Mouse (Mus musculus) limb, embryonic 15.5 days (tissue): ENCODE data around the gene Slc22a2. TPM values are rescaled to one million over a fixed set of nuclear protein-coding genes. Genes with fewer than 3 reads are reported as not detected.
"Not testable (repeated sequence)": the region's sequence is repeated elsewhere in the genome, so short reads cannot be mapped to it uniquely, and the experiment has no call there.

Experiments
- ATAC-seq: fragments of 200-750 bp; cut with Nextera tagmentation; 2 replicates; pipeline ENCODE4 v1.8.0; 2017; ENCODE audit warnings: low read depth, moderate TSS enrichment; ENCODE audit not compliant: insufficient number of reproducible peaks, low FRiP score, low TSS enrichment
- H3K27ac ChIP-seq: fragments of 300-500 bp; sonication (generic); 2 replicates; pipeline ENCODE4 v1.5.1; 2015; ENCODE audit warnings: moderate library complexity, mild to moderate bottlenecking, inconsistent platforms
- H3K27me3 ChIP-seq: fragments of 300-500 bp; sonication (generic); 2 replicates; pipeline ENCODE4 v1.6.1; 2015; ENCODE audit warnings: inconsistent platforms
- H3K36me3 ChIP-seq: fragments of 300-500 bp; sonication (generic); 2 replicates; pipeline ENCODE4 v1.6.1; 2015; ENCODE audit warnings: inconsistent platforms
- H3K4me1 ChIP-seq: fragments of 300-500 bp; sonication (generic); 2 replicates; pipeline ENCODE4 v1.6.1; 2015; ENCODE audit warnings: inconsistent platforms
- H3K4me2 ChIP-seq: fragments of 300-500 bp; sonication (generic); 2 replicates; pipeline ENCODE4 v1.6.1; 2015; ENCODE audit warnings: mild to moderate bottlenecking, inconsistent platforms
- H3K4me3 ChIP-seq: fragments of 300-500 bp; sonication (generic); 2 replicates; pipeline ENCODE4 v1.5.1; 2015; ENCODE audit warnings: mild to moderate bottlenecking, inconsistent platforms
- H3K9ac ChIP-seq: fragments of 300-500 bp; sonication (generic); 2 replicates; pipeline ENCODE4 v1.6.1; 2015; ENCODE audit warnings: inconsistent platforms
- H3K9me3 ChIP-seq: fragments of 300-500 bp; sonication (generic); 2 replicates; pipeline ENCODE4 v1.6.1; 2016; ENCODE audit warnings: inconsistent platforms
- WGBS: fragments of 180-500 bp; shearing (Covaris S2); methylation state at CpG from one replicate; pipeline ENCODE4 v1.1.7; 2015; 5-methylcytosine and 5-hydroxymethylcytosine counted together
- polyA plus RNA-seq: library from polyadenylated mRNA; unstranded; fragments of >200 nt; fragmentation: Nextera tagmentation; extraction: Ambion mirVana; gene quantifications from 2 replicates; pipeline ENCODE4 v1.2.1, GENCODE M21; 2015

Gene Slc22a2
- polyA plus RNA-seq, 1 experiment from 2014 or later, result not detected

DNA sequence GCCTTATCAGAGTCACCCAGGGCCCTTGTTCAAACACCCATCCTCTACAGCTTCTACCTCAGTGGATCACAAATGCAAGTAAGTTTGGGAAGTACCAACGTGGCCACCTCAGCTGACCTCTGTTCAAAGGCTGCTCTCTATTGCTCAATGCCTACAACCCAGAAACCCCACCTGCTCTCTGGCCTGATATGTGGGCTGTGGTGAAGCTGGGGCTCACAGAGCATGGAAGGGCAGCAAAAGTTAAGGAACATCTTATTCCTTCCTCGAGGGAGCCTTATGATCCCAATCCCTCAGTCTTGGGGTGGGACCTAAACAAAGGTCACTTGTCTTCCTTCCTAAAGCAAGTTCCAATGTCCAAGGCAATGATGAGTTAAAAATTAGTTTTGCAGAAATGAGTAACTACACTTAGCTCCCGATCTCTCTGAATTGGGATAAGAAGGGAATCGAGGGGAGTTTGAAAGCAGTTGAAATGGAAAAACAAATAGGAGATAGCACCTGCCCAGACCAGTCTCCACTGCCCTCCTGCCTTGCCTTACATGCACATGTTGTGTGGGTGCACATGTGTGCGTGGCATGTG is 87.2 kb downstream of the Slc22a2 start:
- H3K4me1 ChIP-seq, result peaks cover 9% of the 10 kb centered on the region; the same call in 1 of the 2 replicates
- no peak overlapping the region for H3K27ac ChIP-seq
- H3K4me3 ChIP-seq, result no peak overlapping the region
- H3K9ac ChIP-seq, result no peak overlapping the region
- H3K4me2 ChIP-seq, result no peak overlapping the region
- 0 out of 2 replicates have a peak, but pooled peaks cover 3% of the 10 kb centered on the region for H3K27me3 ChIP-seq
- no peaks in the 10 kb centered on the region for H3K9me3 ChIP-seq
- WGBS, result 81% methylated on average over 5 of the region's 5 CpGs
- ATAC-seq, result no peak
- no peaks in the 10 kb centered on the region for H3K36me3 ChIP-seq

DNA sequence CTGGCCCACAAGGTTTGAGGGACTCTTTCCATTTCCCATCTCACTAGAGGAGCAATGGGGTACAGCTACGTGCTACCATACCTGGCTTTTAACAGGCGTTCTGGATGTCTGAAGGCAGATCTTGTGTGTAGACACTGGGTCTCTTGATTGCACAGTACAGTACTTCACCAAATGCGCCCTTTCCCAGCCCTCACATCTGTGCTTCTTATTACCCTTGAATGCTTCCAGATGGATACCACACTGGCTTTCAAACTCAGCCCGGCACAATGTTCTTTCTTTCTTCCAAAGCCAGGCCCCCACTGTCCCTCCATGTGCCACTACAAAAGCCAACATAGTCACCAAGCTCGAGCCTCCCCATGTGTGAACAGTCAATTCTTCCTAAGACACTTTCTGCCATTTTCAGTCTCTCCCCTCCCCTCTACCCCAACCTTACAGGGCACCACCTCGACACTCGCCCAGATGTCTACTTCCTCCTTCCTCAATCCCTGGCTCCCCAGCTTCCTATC is 88.4 kb downstream of the Slc22a2 start:
- no peak overlapping the region for H3K4me3 ChIP-seq
- no peak for ATAC-seq
- H3K9me3 ChIP-seq, result no peaks in the 10 kb centered on the region
- no peak overlapping the region for H3K27ac ChIP-seq
- no peaks in the 10 kb centered on the region for H3K36me3 ChIP-seq
- no peaks in the 10 kb centered on the region for H3K27me3 ChIP-seq
- no peak overlapping the region for H3K9ac ChIP-seq
- peaks cover 9% of the 10 kb centered on the region; the same call in 1 of the 2 replicates for H3K4me1 ChIP-seq
- H3K4me2 ChIP-seq, result no peak overlapping the region
- 32% methylated on average over 7 of the region's 7 CpGs for WGBS

DNA sequence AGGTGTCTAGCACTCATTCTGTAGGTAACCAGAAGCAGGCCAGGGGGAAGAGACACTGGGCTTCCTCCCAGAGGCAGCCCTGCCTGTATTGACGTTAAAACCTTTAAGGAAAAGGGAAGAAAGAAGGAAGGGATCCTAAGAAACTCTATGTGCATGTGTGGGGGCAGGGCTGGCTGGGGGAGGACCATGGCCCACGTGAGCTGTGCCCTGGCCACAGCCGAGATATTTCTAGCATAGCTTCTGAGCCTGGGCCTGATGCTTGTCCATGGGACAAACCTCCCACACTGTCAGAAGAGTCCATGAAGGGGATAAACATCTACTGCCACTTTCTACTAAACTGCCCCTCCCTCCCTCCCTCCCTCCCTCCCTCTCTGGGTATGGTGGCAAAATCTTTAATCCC is 89.9 kb downstream of the Slc22a2 start:
- Histone ChIP-seq H3K4me1 (peaks cover 9% of the 10 kb centered on the region; the same call in 1 of the 2 replicates), H3K4me3 (no peak overlapping the region), H3K27ac (no peak overlapping the region), H3K9ac (no peak overlapping the region), H3K4me2 (no peak overlapping the region), H3K36me3 (no peaks in the 10 kb centered on the region), H3K27me3 (no peaks in the 10 kb centered on the region), H3K9me3 (no peaks in the 10 kb centered on the region)
- WGBS, result 66% methylated on average over 3 of the region's 3 CpGs
- no peak for ATAC-seq

DNA sequence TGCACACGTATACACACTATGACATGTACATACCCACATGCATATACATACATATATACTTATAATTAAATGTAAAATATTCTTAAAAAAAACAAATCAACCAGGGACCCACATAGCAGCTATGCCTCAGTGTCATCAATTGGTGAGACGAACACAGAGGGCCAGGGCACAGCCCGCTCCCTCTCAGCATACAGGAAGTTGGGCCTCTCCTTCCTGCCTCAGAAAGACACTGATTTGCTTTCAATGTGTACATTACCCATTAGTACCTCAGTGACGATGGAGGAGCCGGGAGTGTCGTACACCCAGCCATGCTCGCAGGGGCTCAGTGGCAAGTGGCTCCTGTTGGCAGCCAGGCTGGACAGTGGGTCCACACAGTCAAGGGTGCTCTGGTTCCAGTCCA is 91.0 kb downstream of the Slc22a2 start:
- not testable (repeated sequence) for H3K27me3 ChIP-seq, ATAC-seq, H3K9me3 ChIP-seq, H3K36me3 ChIP-seq, H3K4me3 ChIP-seq, H3K4me1 ChIP-seq, H3K9ac ChIP-seq, H3K4me2 ChIP-seq, H3K27ac ChIP-seq
- 85% methylated on average over 7 of the region's 7 CpGs for WGBS

DNA sequence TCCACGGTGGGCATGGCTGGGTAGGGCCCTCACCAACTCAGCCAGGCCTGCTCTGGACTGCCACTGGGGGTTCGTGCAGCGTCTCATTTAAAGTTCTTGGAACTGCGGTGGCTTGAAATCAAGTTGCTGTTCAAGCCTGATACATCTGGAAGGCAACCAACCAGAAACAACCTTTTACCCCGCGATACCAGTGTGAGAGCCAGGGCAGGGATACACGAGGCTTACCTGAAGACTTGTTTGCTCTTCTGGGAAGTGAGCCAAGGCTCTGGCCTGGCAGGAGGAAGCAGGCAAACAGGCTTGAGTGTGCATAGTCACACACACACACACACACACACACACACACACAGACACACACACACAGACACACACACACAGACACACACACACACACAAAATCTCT is 91.7 kb downstream of the Slc22a2 start, which contains the start of gene Slc22a1:
TSS of gene Slc22a1 (minus strand) at position 184 of the 400 bp plus-strand sequence.
- no peak within 1 kb of the TSS for H3K9ac ChIP-seq
- 53% methylated on average over 7 of the region's 7 CpGs for whole genome bisulfite sequencing
- H3K4me1 ChIP-seq, result 0 out of 2 replicates have a peak, but pooled peaks cover 4% of the 10 kb centered on the region
- H3K4me2 ChIP-seq, result no peak within 1 kb of the TSS
- ATAC-seq, result no peak
- no peaks in the 10 kb centered on the region for H3K27me3 ChIP-seq
- no peak within 1 kb of the TSS for H3K4me3 ChIP-seq
- no peak within 1 kb of the TSS; the same call in 1 of the 2 replicates for H3K27ac ChIP-seq
- H3K36me3 ChIP-seq, result 0 out of 2 replicates have a peak, but pooled peaks cover under 1% of the 10 kb centered on the region
- no peaks in the 10 kb centered on the region for H3K9me3 ChIP-seq

DNA sequence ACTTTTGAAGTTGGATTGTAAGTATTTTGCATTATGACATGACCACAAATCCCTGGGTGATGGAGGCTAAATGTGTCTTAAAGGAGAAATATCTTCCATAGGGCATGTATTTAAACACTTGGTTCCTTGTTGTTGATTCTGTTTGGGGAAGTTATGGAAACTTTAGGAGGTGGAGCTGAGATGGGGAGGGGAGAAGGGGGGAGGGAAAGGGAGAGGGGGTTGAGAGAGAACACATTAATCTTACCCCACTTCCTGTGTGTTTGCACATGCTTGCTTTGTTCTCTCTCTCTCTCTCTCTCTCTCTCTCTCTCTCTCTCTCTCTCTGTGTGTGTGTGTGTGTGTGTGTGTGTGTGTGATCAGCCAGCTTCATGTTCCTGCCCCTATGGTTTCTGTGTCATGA is 93.2 kb downstream of the Slc22a2 start:
- Histone ChIP-seq H3K4me2 (no peak overlapping the region), H3K27ac (no peak overlapping the region), H3K4me3 (no peak overlapping the region), H3K9ac (no peak overlapping the region), H3K36me3 (peaks cover 9% of the 10 kb centered on the region; the same call in 1 of the 2 replicates), H3K27me3 (no peaks in the 10 kb centered on the region), H3K9me3 (no peaks in the 10 kb centered on the region), H3K4me1 (0 out of 2 replicates have a peak, but pooled peaks cover 4% of the 10 kb centered on the region)
- ATAC-seq, result no peak

Other genes starting within 250 kb of the Slc22a2 start
- gene Plg, start 205.5 kb upstream of the Slc22a2 start, polyA plus RNA-seq, result 0.07 and 0.70 TPM in 2 replicates
- gene Slc22a3, start 76.4 kb upstream of the Slc22a2 start, polyA plus RNA-seq, result 1.1 and 2.1 TPM in 2 replicates
- gene Slc22a1, start 91.7 kb downstream of the Slc22a2 start, polyA plus RNA-seq, result not detected in 2 replicates
- 45.0 TPM in 2 replicates for gene Igf2r, start 185.5 kb downstream of the Slc22a2 start, polyA plus RNA-seq